Mouse (Mus musculus) limb, embryonic 13.5 days (tissue): ENCODE measurements around the gene Sesn2. TPM values are rescaled to one million over a fixed set of nuclear protein-coding genes. Genes with fewer than 3 reads are reported as not detected.
"Not testable (repeated sequence)": the region's sequence is repeated elsewhere in the genome, so short reads cannot be mapped to it uniquely, and the experiment has no call there.

Source experiments
- ATAC-seq: fragments of 200-750 bp; cut with Nextera tagmentation; 2 replicates; pipeline ENCODE4 v1.8.0; 2017; ENCODE audit warnings: low read depth, moderate number of reproducible peaks, moderate TSS enrichment; ENCODE audit not compliant: low FRiP score
- H3K27ac ChIP-seq: fragments of 300-500 bp; sonication (generic); 2 replicates; pipeline ENCODE4 v1.5.1; 2015; ENCODE audit warnings: inconsistent platforms, mild to moderate bottlenecking, moderate library complexity
- H3K27me3 ChIP-seq: fragments of 300-500 bp; sonication (generic); 2 replicates; pipeline ENCODE4 v1.6.1; 2015; ENCODE audit warnings: mild to moderate bottlenecking, inconsistent platforms
- H3K36me3 ChIP-seq: fragments of 300-500 bp; sonication (generic); 2 replicates; pipeline ENCODE4 v1.6.1; 2015; ENCODE audit warnings: inconsistent platforms, mild to moderate bottlenecking, moderate library complexity
- H3K4me1 ChIP-seq: fragments of 300-500 bp; sonication (generic); 2 replicates; pipeline ENCODE4 v1.6.1; 2015; ENCODE audit warnings: inconsistent platforms
- H3K4me2 ChIP-seq: fragments of 300-500 bp; sonication (generic); replicated peaks from 2 replicates; pipeline ENCODE4 v1.6.1; 2015; ENCODE audit warnings: inconsistent platforms, mild to moderate bottlenecking, moderate library complexity
- H3K4me3 ChIP-seq: fragments of 300-500 bp; sonication (generic); 2 replicates; pipeline ENCODE4 v1.5.1; 2015; ENCODE audit warnings: moderate library complexity, mild to moderate bottlenecking, inconsistent platforms
- H3K9ac ChIP-seq: fragments of 300-500 bp; sonication (generic); 2 replicates; pipeline ENCODE4 v1.6.1; 2015; ENCODE audit warnings: mild to moderate bottlenecking, inconsistent platforms
- H3K9me3 ChIP-seq: fragments of 300-500 bp; sonication (generic); 2 replicates; pipeline ENCODE4 v1.6.1; 2016; ENCODE audit warnings: inconsistent platforms
- WGBS: fragments of 180-500 bp; shearing (Covaris S2); methylation state at CpG from one replicate; pipeline ENCODE4 v1.1.7; 2015; 5-methylcytosine and 5-hydroxymethylcytosine counted together
- polyA plus RNA-seq: library from polyadenylated mRNA; unstranded; fragments of >200 nt; fragmentation: Nextera tagmentation; extraction: Ambion mirVana; gene quantifications from 2 replicates; pipeline ENCODE4 v1.2.1, GENCODE M21; 2015

Sesn2 gene
- polyA plus RNA-seq, 1 experiment from 2014 or later = 9.2 TPM

DNA sequence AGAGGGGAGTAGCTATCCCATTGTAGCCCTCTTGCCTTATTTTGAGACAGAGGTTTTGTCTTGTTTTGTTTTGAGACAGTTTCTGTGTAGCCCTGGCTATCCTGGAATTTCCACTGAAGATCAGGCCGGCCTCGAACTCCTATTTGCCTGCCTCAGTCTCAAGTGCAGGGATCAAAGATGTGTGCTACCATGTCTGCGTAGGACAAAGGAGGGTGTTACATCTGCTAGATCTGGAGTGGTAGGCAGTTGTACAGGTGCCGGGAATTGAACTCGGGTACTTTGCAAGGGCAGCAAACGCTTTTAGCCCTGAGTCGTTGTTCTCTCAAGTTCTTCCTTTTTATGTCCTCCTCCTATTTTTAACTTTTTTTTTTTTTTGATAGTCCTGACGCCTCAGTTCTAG is 19.2 kb downstream of the Sesn2 start:
- Histone ChIP-seq H3K27ac (no peak overlapping the region), H3K9ac (no peak overlapping the region), H3K27me3 (no peaks in the 10 kb centered on the region), H3K4me3 (no peak overlapping the region), H3K4me1 (peaks cover 16% of the 10 kb centered on the region; the same call in 1 of the 2 replicates), H3K4me2 (no peak overlapping the region), H3K36me3 (peaks cover 29% of the 10 kb centered on the region), H3K9me3 (no peaks in the 10 kb centered on the region)
- 91% methylated on average over 8 of the region's 8 CpGs for WGBS
- ATAC-seq = no peak

DNA sequence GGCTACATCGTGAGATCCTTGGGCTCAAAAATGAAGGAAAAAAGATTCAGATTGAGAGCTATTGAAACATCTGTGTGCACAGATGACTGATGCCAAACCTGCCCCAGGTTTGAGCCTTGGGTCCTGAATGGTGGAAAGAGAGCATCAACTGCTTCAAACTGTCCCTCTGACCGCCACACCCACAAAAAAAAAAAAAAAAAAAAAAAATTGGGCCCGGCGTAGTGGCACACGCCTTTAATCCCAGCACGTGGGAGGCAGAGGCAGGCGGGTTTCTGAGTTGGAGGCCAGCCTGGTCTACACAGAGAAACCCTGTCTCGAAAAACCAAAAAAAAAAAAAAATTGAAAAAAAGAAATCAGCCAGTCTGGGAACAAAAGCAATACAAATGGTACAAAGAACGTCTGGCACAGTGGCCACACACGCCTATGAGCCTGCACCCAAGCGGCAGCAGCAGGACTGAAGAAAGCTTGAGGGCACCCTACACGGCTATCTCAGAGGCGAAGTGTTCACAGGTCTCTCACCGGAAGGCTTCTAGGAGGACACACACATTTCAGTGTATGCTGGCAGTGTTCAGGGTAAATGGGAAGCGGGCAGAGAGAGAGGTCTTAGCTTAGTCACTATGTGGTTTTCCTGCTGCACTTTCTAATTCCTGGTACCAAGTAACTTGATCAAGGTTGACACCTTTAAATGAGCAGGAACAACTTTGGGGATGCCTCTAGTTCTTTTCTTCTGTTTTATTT is 19.9 kb downstream of the Sesn2 start:
- no peak overlapping the region for H3K9ac ChIP-seq
- peaks cover 29% of the 10 kb centered on the region for H3K36me3 ChIP-seq
- no peak overlapping the region for H3K27ac ChIP-seq
- H3K27me3 ChIP-seq = no peaks in the 10 kb centered on the region
- no peaks in the 10 kb centered on the region for H3K9me3 ChIP-seq
- peaks cover 14% of the 10 kb centered on the region; the same call in 1 of the 2 replicates for H3K4me1 ChIP-seq
- no peak for ATAC-seq
- no peak overlapping the region for H3K4me3 ChIP-seq
- 92% methylated on average over 15 of the region's 15 CpGs for WGBS
- no peak overlapping the region for H3K4me2 ChIP-seq

DNA sequence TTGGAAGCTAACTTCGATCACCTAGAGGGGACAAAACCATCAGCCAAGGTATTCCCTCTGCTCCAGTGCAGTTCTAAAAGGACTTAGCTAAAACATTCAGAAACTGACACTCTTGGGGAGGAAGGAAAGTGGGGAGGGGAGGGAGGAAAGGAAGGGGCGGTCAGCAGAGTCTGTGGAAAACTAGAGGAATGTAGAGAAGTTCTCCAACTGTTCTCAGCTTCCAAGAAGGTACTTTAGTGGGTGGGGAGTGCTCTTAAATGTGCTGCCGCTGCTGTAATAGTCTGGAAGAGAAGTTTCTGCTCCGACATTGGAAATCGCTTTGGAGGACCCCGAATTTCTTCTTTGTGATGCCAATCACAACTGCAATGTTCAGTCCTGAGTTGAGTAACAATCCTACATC is 21.3 kb downstream of the Sesn2 start:
- Histone ChIP-seq H3K4me2 (no peak overlapping the region), H3K27me3 (no peaks in the 10 kb centered on the region), H3K9ac (no peak overlapping the region), H3K36me3 (peaks cover 25% of the 10 kb centered on the region), H3K4me3 (no peak overlapping the region), H3K27ac (no peak overlapping the region), H3K9me3 (no peaks in the 10 kb centered on the region), H3K4me1 (0 out of 2 replicates have a peak, but pooled peaks cover 5% of the 10 kb centered on the region)
- ATAC-seq = no peak
- 69% methylated on average over 6 of the region's 6 CpGs for WGBS

DNA sequence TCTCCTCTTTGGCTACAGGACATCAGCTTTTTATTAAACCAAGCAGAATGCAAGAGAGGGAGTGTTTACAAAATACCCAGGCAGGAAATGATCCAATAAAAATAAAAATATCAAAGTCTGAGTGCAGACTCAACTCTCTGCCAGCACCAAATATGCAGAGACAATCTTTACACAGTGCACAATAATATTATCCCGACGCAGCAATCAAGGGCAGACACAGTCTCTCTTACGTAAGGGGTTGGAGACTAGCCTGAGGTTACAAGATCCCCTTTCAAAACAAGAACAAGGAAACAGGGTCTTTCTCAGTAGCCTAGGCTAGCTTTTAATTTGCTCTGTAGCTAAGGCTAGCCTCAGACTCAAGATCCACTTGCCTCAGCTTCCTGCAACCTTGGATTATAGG is 21.8 kb downstream of the Sesn2 start:
- no peak overlapping the region for H3K27ac ChIP-seq
- H3K4me2 ChIP-seq = no peak overlapping the region
- H3K4me1 ChIP-seq = 0 out of 2 replicates have a peak, but pooled peaks cover 5% of the 10 kb centered on the region
- H3K36me3 ChIP-seq = peaks cover 22% of the 10 kb centered on the region
- 59% methylated on average over 3 of the region's 3 CpGs for WGBS
- no peaks in the 10 kb centered on the region for H3K27me3 ChIP-seq
- H3K4me3 ChIP-seq = no peak overlapping the region
- no peak overlapping the region for H3K9ac ChIP-seq
- no peak for ATAC-seq
- no peaks in the 10 kb centered on the region for H3K9me3 ChIP-seq

DNA sequence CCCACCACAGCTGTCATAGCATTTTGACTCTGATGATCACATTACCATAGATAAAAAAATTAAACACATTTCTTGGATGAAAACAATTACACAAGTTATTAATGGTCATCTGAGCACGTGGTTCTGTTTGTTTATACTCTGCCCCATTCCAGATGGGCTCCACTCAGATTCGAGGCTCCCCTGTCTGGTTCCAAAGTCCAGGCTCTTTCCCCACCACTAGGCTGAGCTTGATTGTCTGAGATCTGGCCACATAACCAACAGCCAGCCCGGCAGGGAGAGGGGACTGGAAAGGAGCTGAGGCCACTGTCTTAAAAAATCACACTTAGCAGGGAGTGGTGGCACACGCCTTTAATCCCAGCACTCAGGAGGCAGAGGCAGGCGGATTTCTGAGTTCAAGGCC is 25.5 kb downstream of the Sesn2 start:
- no peak overlapping the region for H3K4me3 ChIP-seq
- H3K36me3 ChIP-seq = no peaks in the 10 kb centered on the region
- H3K9ac ChIP-seq = no peak overlapping the region
- no peaks in the 10 kb centered on the region for H3K27me3 ChIP-seq
- ATAC-seq = no peak
- 59% methylated on average over 5 of the region's 5 CpGs for WGBS
- no peaks in the 10 kb centered on the region for H3K9me3 ChIP-seq
- H3K4me2 ChIP-seq = no peak overlapping the region
- no peaks in the 10 kb centered on the region for H3K4me1 ChIP-seq
- H3K27ac ChIP-seq = no peak overlapping the region

DNA sequence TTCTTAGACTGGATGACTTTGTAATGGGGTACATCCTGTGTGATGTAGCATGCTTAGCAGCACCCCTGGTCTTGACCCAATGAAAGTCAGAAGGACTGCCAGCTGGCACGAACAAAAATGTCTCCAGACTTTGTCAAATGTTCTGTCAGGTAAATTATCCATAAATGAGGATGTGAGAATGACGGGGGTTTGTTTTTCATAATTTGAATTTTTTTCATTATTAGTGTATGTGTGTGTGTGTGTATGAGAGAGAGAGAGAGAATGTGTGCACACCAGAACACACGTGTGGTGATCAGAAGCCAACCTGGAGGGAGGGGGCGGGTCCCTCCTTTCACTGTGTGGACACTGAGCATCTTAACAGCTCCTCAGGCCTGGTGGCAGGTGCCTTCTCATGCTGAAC is 26.1 kb downstream of the Sesn2 start:
- no peak overlapping the region for H3K4me2 ChIP-seq
- WGBS = 75% methylated on average over 4 of the region's 4 CpGs
- ATAC-seq = no peak
- H3K36me3 ChIP-seq = no peaks in the 10 kb centered on the region
- H3K9me3 ChIP-seq = no peaks in the 10 kb centered on the region
- H3K9ac ChIP-seq = no peak overlapping the region
- H3K4me1 ChIP-seq = no peaks in the 10 kb centered on the region
- H3K27me3 ChIP-seq = no peaks in the 10 kb centered on the region
- H3K27ac ChIP-seq = no peak overlapping the region
- H3K4me3 ChIP-seq = no peak overlapping the region

DNA sequence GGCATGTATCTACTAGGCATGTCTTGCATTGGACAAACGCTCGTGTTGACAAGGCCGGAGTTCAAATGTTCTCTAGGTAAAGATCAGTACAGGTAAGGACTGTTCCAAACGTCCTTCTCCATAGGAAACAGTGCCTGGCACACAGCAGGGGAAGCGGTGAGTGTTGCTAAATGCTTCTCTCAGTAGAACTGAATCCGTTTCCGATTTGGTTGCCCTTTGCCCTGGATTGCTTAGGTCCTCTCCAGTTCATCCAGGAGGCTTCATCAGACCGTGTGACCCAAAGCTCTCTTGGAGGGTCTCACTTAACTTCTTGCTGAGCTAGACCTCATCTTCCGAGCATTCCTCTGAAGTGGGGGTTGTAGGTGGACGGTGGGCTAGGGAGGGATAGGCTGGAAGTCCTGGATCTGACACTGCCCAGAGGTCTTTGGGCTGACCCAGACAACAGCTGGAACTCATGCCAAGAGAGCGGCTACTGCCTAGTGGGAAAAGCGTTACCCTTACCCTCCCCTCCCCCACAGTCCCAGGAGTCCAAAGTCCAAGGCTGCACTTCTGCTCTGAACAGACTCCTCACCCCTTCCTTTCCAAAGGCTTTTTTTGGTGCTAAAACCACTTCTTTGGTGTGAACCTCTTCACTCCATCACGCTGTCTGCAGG is 27.2 kb downstream of the Sesn2 start:
- Histone ChIP-seq H3K27me3 (no peaks in the 10 kb centered on the region), H3K4me2 (no peak overlapping the region), H3K9me3 (no peaks in the 10 kb centered on the region), H3K4me3 (no peak overlapping the region), H3K4me1 (no peaks in the 10 kb centered on the region), H3K27ac (no peak overlapping the region), H3K9ac (no peak overlapping the region), H3K36me3 (no peaks in the 10 kb centered on the region)
- WGBS = 72% methylated on average over 13 of the region's 13 CpGs
- ATAC-seq = no peak

DNA sequence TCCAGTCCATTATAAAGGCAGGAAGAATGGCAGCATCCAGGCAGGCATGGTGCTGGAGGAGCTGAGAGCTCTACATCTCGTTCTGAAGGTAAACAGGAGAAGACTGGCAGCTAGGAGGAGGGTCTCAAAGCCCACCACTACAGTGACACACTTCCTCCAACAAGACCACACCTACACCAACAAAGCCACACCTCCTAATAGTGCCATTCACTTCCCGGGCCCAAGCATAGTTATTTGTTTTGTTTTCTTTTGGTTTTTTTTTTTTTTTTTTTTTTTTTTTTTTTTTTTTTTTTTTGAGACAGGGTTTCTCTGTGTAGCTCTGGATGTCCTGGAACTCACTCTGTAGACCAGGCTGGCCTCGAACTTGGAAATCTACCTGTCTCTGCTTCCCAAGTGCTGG is 28.2 kb downstream of the Sesn2 start:
- not testable (repeated sequence) for H3K4me1 ChIP-seq, H3K9me3 ChIP-seq, H3K27me3 ChIP-seq, H3K27ac ChIP-seq, H3K9ac ChIP-seq, H3K4me2 ChIP-seq, H3K4me3 ChIP-seq, ATAC-seq, H3K36me3 ChIP-seq
- WGBS = 68% methylated on average over 3 of the region's 3 CpGs

DNA sequence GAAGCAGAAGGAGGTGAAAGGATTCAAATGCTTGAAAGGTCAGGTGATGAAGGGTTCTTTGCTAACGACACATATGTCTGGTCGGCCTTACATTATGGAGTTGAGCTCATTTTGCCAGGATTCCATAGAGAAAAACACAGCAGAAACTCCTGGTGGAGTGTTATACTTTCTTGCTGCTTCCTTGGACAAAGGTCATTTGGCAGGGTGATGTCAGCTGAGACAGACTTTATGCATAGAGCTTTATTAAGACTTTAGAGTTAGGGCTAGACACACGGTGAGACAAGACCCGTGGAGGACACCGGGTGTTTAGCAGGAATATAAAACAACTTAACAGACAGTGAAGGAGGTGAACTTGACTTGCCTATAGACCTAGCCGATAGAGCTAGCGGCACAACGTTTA is 32.5 kb downstream of the Sesn2 start:
- WGBS = 86% methylated on average over 8 of the region's 8 CpGs
- Histone ChIP-seq H3K27ac (no peak overlapping the region), H3K4me1 (no peaks in the 10 kb centered on the region), H3K4me3 (no peak overlapping the region), H3K27me3 (no peaks in the 10 kb centered on the region), H3K9me3 (no peaks in the 10 kb centered on the region), H3K4me2 (no peak overlapping the region), H3K36me3 (no peaks in the 10 kb centered on the region), H3K9ac (no peak overlapping the region)
- ATAC-seq = no peak

DNA sequence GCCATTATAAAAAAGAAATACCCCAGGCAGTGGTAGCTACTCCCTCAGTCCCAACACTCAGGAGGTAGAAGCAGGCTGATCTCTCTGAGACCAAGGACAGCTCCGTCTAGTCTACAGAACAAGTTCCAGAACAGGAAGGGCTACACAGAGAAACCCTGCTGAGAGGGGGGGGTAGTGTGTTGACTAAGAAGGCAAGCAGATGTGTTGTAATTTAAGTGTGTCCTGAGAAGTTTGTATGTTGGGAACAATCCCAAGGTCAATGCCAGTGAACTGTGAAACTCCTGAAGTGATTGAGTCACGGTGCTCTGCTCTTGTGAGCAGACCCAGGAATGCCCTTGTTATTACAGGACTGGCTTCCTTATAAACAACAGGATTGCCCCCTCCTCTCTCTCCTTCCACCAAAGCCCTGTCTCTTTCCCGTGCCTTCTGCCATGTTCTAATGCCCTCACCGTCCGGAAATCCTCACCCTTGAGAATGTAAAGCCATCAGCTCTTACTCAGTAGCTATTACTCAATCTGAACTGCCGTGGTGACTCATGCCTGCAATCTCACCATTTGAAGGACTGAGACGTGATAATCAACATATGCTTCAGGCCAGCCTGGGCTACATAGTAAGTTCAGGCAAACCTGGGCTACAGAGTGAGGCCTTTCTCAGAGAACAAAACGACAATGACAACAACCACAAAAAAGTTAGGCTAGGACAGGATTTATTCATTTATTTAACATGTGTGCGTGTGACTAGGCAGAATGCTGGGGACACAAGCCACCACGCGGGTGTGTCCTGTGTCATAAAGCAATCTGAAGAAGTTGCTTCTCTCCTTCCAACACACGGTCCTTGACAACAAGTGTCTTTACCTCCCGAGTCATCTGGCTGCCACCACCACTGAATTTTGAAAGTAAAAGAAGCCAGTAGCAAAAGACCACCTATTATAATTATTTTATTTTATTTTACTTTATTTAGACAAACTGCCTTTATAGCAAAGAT is 34.1 kb downstream of the Sesn2 start:
- no peaks in the 10 kb centered on the region for H3K27me3 ChIP-seq
- no peak overlapping the region for H3K4me3 ChIP-seq
- H3K4me2 ChIP-seq = no peak overlapping the region
- H3K4me1 ChIP-seq = no peaks in the 10 kb centered on the region
- ATAC-seq = no peak
- 75% methylated on average over 13 of the region's 13 CpGs for WGBS
- H3K36me3 ChIP-seq = no peaks in the 10 kb centered on the region
- H3K27ac ChIP-seq = no peak overlapping the region
- no peak overlapping the region for H3K9ac ChIP-seq
- H3K9me3 ChIP-seq = no peaks in the 10 kb centered on the region

DNA sequence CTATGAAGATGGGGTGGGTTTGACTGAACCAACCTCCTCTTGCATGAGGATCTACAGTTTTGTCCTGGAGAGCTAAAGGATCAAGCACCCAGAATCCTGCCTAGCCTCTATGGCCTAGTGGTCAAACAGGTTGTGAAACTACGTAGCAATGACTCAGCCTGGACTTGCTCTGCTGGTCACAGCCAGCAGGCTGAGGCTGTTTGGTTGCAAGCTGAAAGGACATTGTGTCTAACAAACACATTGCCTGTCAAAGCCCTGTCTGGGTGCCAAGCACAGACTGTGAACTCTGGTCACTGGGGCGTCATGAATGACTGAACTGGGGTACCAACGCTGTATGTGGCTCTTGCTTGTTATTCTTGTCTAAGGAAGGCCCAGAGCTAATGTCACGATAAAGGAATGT is 35.7 kb downstream of the Sesn2 start:
- no peak overlapping the region for H3K27ac ChIP-seq
- WGBS = 82% methylated on average over 4 of the region's 4 CpGs
- no peak overlapping the region for H3K4me3 ChIP-seq
- no peaks in the 10 kb centered on the region for H3K36me3 ChIP-seq
- peaks cover 14% of the 10 kb centered on the region for H3K4me1 ChIP-seq
- H3K4me2 ChIP-seq = no peak overlapping the region
- ATAC-seq = no peak
- no peaks in the 10 kb centered on the region for H3K9me3 ChIP-seq
- no peaks in the 10 kb centered on the region for H3K27me3 ChIP-seq
- no peak overlapping the region for H3K9ac ChIP-seq

DNA sequence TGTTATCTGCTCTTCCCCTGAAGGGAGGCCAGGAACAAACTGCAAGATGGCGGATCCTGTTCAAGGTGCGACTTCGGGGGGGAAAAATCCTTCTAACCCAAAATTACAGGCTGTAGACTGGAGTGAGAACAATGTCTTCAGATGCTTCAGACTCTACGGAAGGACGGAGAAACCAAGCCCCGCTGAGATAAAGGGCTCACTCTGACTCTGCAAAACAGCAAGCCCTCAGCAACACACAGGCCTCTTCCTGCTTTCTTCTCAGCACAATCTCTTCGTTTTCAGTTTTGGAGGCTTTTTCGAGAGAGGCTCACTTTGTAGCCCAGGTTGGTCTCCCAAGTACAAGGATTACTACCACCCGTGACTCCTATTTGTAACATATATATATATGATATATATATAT is 36.9 kb downstream of the Sesn2 start:
- no peak overlapping the region for H3K27ac ChIP-seq
- no peak overlapping the region for H3K4me2 ChIP-seq
- peaks cover 15% of the 10 kb centered on the region for H3K4me1 ChIP-seq
- no peaks in the 10 kb centered on the region for H3K27me3 ChIP-seq
- no peaks in the 10 kb centered on the region for H3K9me3 ChIP-seq
- no peaks in the 10 kb centered on the region for H3K36me3 ChIP-seq
- 87% methylated on average over 9 of the region's 9 CpGs for WGBS
- no peak for ATAC-seq
- H3K9ac ChIP-seq = no peak overlapping the region
- H3K4me3 ChIP-seq = no peak overlapping the region
